Mouse (Mus musculus): ENCODE measurements around the gene Krt222.

DNA sequence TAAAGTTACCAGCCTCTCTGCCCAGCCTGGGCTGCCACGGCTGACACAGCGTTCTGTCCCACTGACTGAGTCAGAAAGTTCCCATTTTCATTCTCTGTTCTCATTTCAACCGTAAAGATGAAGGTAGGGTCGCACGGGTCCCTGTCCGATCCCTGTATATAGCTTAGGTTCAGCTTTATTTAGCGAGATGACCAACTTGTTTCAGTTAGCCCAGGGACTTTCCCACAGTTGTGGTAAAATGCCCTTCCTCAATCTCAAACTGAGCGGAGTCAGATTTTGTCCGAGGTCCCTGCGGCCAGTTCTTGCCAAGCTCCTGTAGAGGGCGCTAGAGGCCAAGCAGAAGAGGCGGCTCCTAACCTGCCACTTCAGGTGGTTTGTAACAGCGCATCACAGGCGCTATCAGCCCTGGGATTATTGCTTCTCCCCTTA is 54.7 kb downstream of the Krt222 start:
- TF ChIP-seq POLR2A (IDR thresholded peaks at IDR 0.05; ENCODE audit: low read depth, low read length): no peak
- peak; percentile 88 for TF ChIP-seq CTCF (conservative IDR thresholded peaks at IDR 0.05; ENCODE audit: insufficient read depth, insufficient read length, low read depth, low read length)
